In genomic region chrX:100625546-100625801, GRCm38 (mm10) we compare ENCODE assay signal across 7 mouse cellular contexts. TPM values are rescaled to one million over a fixed set of nuclear protein-coding genes. Genes with fewer than 3 reads are reported as not detected.
DNase-seq lines count a peak whose midpoint lies in the region; ATAC-seq lines count a peak whose summit lies in the region.

Gene Kif4 (plus strand): TSS chrX:100625737.

- peak within 1 kb of the TSS; percentile 63 for H3K9ac ChIP-seq in forebrain, embryonic 15.5 days (replicated peaks)
- H3K9ac ChIP-seq in liver, embryonic 15.5 days: peak within 1 kb of the TSS; percentile 83

- H3K4me2 ChIP-seq in forebrain, embryonic 15.5 days (replicated peaks): peak within 1 kb of the TSS; percentile 74
- H3K4me2 ChIP-seq in liver, embryonic 15.5 days: peak within 1 kb of the TSS; percentile 68

- H3K27me3 ChIP-seq in forebrain, embryonic 15.5 days: no peaks in the 10 kb centered on the region
- no peaks in the 10 kb centered on the region for H3K27me3 ChIP-seq in liver, embryonic 15.5 days

- peaks cover 10% of the 10 kb centered on the region; the same call in 1 of the 2 replicates for H3K36me3 ChIP-seq in forebrain, embryonic 15.5 days
- H3K36me3 ChIP-seq in liver, embryonic 15.5 days (replicated peaks): peaks cover 35% of the 10 kb centered on the region

- no peak for DNase-seq in thymus, postnatal 0 days (ENCODE audit: low spot score)
- no peak for DNase-seq in thymus, postnatal 10 days (ENCODE audit: low spot score in 2 of 2)
- no peak for DNase-seq in MN1 (ENCODE audit: low spot score)
- no peak for DNase-seq in thymus, postnatal 36 days
- DNase-seq in ovary, postnatal 14 days (ENCODE audit: low spot score): no peak

- 0 out of 2 replicates have a peak within 1 kb of the TSS, but pooled peaks have one; percentile 43 for H3K27ac ChIP-seq in forebrain, embryonic 15.5 days (replicated peaks)
- peak within 1 kb of the TSS; percentile 80 for H3K27ac ChIP-seq in liver, embryonic 15.5 days (replicated peaks)

- no peaks in the 10 kb centered on the region for H3K9me3 ChIP-seq in forebrain, embryonic 15.5 days
- H3K9me3 ChIP-seq in liver, embryonic 15.5 days (replicated peaks): no peaks in the 10 kb centered on the region

- WGBS in forebrain, embryonic 15.5 days: 18% methylated on average over 3 of the region's 3 CpGs
- 23% methylated on average over 3 of the region's 3 CpGs for WGBS in liver, embryonic 15.5 days (ENCODE audit: insufficient replicate concordance)

- H3K4me3 ChIP-seq in forebrain, embryonic 15.5 days: peak within 1 kb of the TSS; percentile 55
- peak within 1 kb of the TSS; percentile 81 for H3K4me3 ChIP-seq in liver, embryonic 15.5 days (replicated peaks)

- no peak for ATAC-seq in forebrain, embryonic 15.5 days (replicated peaks)
- ATAC-seq in liver, embryonic 15.5 days (ENCODE audit: insufficient read depth): no peak

- peaks cover 10% of the 10 kb centered on the region for H3K4me1 ChIP-seq in forebrain, embryonic 15.5 days
- peaks cover 15% of the 10 kb centered on the region for H3K4me1 ChIP-seq in liver, embryonic 15.5 days (replicated peaks)

RNA-seq across cellular contexts. Expression of gene Kif4, which starts in this region (rescaled TPM):
- polyA plus RNA-seq in thymus, postnatal 0 days (2015; fragmentation: Nextera tagmentation; extraction: Ambion mirVana): 21.7 and 22.0 TPM in 2 replicates
- polyA plus RNA-seq in forebrain, embryonic 15.5 days (2015; fragmentation: Nextera tagmentation; extraction: Ambion mirVana): 15.0 and 17.3 TPM in 2 replicates
- 20.3 and 22.2 TPM in 2 replicates for polyA plus RNA-seq in liver, embryonic 15.5 days (2015; fragmentation: Nextera tagmentation; extraction: Ambion mirVana)
